Mouse (Mus musculus): Measurements from ENCODE around the gene Ano4. TPM values are rescaled to one million over a fixed set of nuclear protein-coding genes. Genes with fewer than 3 reads are reported as not detected.
"Not testable (repeated sequence)": the region's sequence is repeated elsewhere in the genome, so short reads cannot be mapped to it uniquely, and the experiment has no call there.

Ano4 gene
- total and polyA plus RNA-seq, 2 experiments from 2014 or later: 3.2 to 3.8 TPM

GRCm38 (mm10) chr10:89102025-89102424, 242.5 kb downstream of the Ano4 start:
- no peaks in the 10 kb centered on the region for H3K36me3 ChIP-seq (replicated peaks; ENCODE audit: control insufficient read depth, insufficient read depth, low read length)
- H3K4me1 ChIP-seq (ENCODE audit: control insufficient read depth, insufficient read depth): no peaks in the 10 kb centered on the region
- no peak overlapping the region for H3K4me3 ChIP-seq (ENCODE audit: low read depth, low read length)
- no peak overlapping the region for H3K9ac ChIP-seq (replicated peaks; ENCODE audit: low read depth, low read length)
- 57% methylated on average over 7 of the region's 7 CpGs for WGBS
- DNase-seq (ENCODE audit: low spot score): no peak
- H3K4me2 ChIP-seq (ENCODE audit: low read depth, low read length): no peak overlapping the region
- no peaks in the 10 kb centered on the region for H3K27me3 ChIP-seq (ENCODE audit: control insufficient read depth, insufficient read depth, low read length)
- no peak overlapping the region for H3K27ac ChIP-seq (ENCODE audit: low read depth)
- no peak for ATAC-seq (ENCODE audit: insufficient read depth, low read depth)
- no peaks in the 10 kb centered on the region for H3K9me3 ChIP-seq (replicated peaks; ENCODE audit: control insufficient read depth, low read length)
- TF ChIP-seq CTCF (IDR thresholded peaks at IDR 0.05; ENCODE audit: low read depth) (no peak), EP300 (IDR thresholded peaks at IDR 0.05; ENCODE audit: low read depth) (no peak)

- DNase-seq (ENCODE audit: low spot score) (no peak), ATAC-seq (ENCODE audit: insufficient read depth, low read depth) (no peak)
- Histone ChIP-seq H3K4me2 (ENCODE audit: low read depth, low read length) (no peak overlapping the region), H3K4me3 (ENCODE audit: low read depth, low read length) (no peak overlapping the region), H3K9ac (replicated peaks; ENCODE audit: low read depth, low read length) (no peak overlapping the region), H3K27me3 (ENCODE audit: control insufficient read depth, insufficient read depth, low read length) (no peaks in the 10 kb centered on the region), H3K36me3 (replicated peaks; ENCODE audit: control insufficient read depth, insufficient read depth, low read length) (no peaks in the 10 kb centered on the region), H3K27ac (ENCODE audit: low read depth) (no peak overlapping the region), H3K9me3 (replicated peaks; ENCODE audit: control insufficient read depth, low read length) (no peaks in the 10 kb centered on the region), H3K4me1 (ENCODE audit: control insufficient read depth, insufficient read depth) (no peaks in the 10 kb centered on the region)
- WGBS: 72% methylated on average over 4 of the region's 4 CpGs
- no peak for TF ChIP-seq EP300 (IDR thresholded peaks at IDR 0.05; ENCODE audit: low read depth)
- TF ChIP-seq CTCF (IDR thresholded peaks at IDR 0.05; ENCODE audit: low read depth): no peak
Observed at GRCm38 (mm10) chr10:89098183-89098582, 246.4 kb downstream of the Ano4 start.

GRCm38 (mm10) chr10:89092350-89093040, 252.1 kb downstream of the Ano4 start:
- no peaks in the 10 kb centered on the region for H3K27me3 ChIP-seq (ENCODE audit: control insufficient read depth, insufficient read depth, low read length)
- peak; percentile 30; the same call in 1 of the 2 replicates for ATAC-seq (ENCODE audit: insufficient read depth, low read depth)
- no peak overlapping the region for H3K9ac ChIP-seq (replicated peaks; ENCODE audit: low read depth, low read length)
- no peak overlapping the region for H3K4me3 ChIP-seq (ENCODE audit: low read depth, low read length)
- H3K36me3 ChIP-seq (replicated peaks; ENCODE audit: control insufficient read depth, insufficient read depth, low read length): no peaks in the 10 kb centered on the region
- H3K9me3 ChIP-seq (replicated peaks; ENCODE audit: control insufficient read depth, low read length): no peaks in the 10 kb centered on the region
- H3K27ac ChIP-seq (ENCODE audit: low read depth): no peak overlapping the region
- no peak overlapping the region for H3K4me2 ChIP-seq (ENCODE audit: low read depth, low read length)
- WGBS: 38% methylated on average over 9 of the region's 9 CpGs
- no peaks in the 10 kb centered on the region for H3K4me1 ChIP-seq (ENCODE audit: control insufficient read depth, insufficient read depth)
- no peak for TF ChIP-seq EP300 (IDR thresholded peaks at IDR 0.05; ENCODE audit: low read depth)
- TF ChIP-seq CTCF (IDR thresholded peaks at IDR 0.05; ENCODE audit: low read depth): no peak
- DNase-seq (ENCODE audit: low spot score): no peak

- ATAC-seq (ENCODE audit: insufficient read depth, low read depth): no peak
- Histone ChIP-seq H3K4me2 (ENCODE audit: low read depth, low read length) (no peak overlapping the region), H3K4me1 (ENCODE audit: control insufficient read depth, insufficient read depth) (no peaks in the 10 kb centered on the region), H3K9ac (replicated peaks; ENCODE audit: low read depth, low read length) (no peak overlapping the region), H3K9me3 (replicated peaks; ENCODE audit: control insufficient read depth, low read length) (no peaks in the 10 kb centered on the region), H3K27ac (ENCODE audit: low read depth) (no peak overlapping the region), H3K27me3 (ENCODE audit: control insufficient read depth, insufficient read depth, low read length) (no peaks in the 10 kb centered on the region), H3K36me3 (replicated peaks; ENCODE audit: control insufficient read depth, insufficient read depth, low read length) (no peaks in the 10 kb centered on the region), H3K4me3 (ENCODE audit: low read depth, low read length) (no peak overlapping the region)
- no peak for DNase-seq (ENCODE audit: low spot score)
- no peak for TF ChIP-seq CTCF (IDR thresholded peaks at IDR 0.05; ENCODE audit: low read depth)
- no peak for TF ChIP-seq EP300 (IDR thresholded peaks at IDR 0.05; ENCODE audit: low read depth)
- 89% methylated on average over 5 of the region's 5 CpGs for WGBS
Observed at GRCm38 (mm10) chr10:89077447-89077846, 267.1 kb downstream of the Ano4 start.

- no peak overlapping the region for H3K4me3 ChIP-seq (ENCODE audit: low read depth, low read length)
- ATAC-seq (ENCODE audit: insufficient read depth, low read depth) (no peak), DNase-seq (ENCODE audit: low spot score) (no peak)
- no peaks in the 10 kb centered on the region for H3K9me3 ChIP-seq (replicated peaks; ENCODE audit: control insufficient read depth, low read length)
- H3K36me3 ChIP-seq (replicated peaks; ENCODE audit: control insufficient read depth, insufficient read depth, low read length): no peaks in the 10 kb centered on the region
- no peak overlapping the region for H3K9ac ChIP-seq (replicated peaks; ENCODE audit: low read depth, low read length)
- no peaks in the 10 kb centered on the region for H3K27me3 ChIP-seq (ENCODE audit: control insufficient read depth, insufficient read depth, low read length)
- H3K27ac ChIP-seq (ENCODE audit: low read depth): no peak overlapping the region
- no peaks in the 10 kb centered on the region for H3K4me1 ChIP-seq (ENCODE audit: control insufficient read depth, insufficient read depth)
- no peak for TF ChIP-seq CTCF (IDR thresholded peaks at IDR 0.05; ENCODE audit: low read depth)
- no peak for TF ChIP-seq EP300 (IDR thresholded peaks at IDR 0.05; ENCODE audit: low read depth)
- H3K4me2 ChIP-seq (ENCODE audit: low read depth, low read length): no peak overlapping the region
- WGBS: 81% methylated on average over 3 of the region's 3 CpGs
Observed at GRCm38 (mm10) chr10:89055891-89056290, 288.7 kb downstream of the Ano4 start.

GRCm38 (mm10) chr10:89044921-89045320, 299.6 kb downstream of the Ano4 start:
- not testable (repeated sequence) for H3K27ac ChIP-seq (ENCODE audit: low read depth); H3K4me2 ChIP-seq (ENCODE audit: low read depth, low read length); H3K27me3 ChIP-seq (ENCODE audit: control insufficient read depth, insufficient read depth, low read length); H3K4me1 ChIP-seq (ENCODE audit: control insufficient read depth, insufficient read depth); H3K4me3 ChIP-seq (ENCODE audit: low read depth, low read length); H3K9me3 ChIP-seq (replicated peaks; ENCODE audit: control insufficient read depth, low read length); ATAC-seq (ENCODE audit: insufficient read depth, low read depth); H3K36me3 ChIP-seq (replicated peaks; ENCODE audit: control insufficient read depth, insufficient read depth, low read length); DNase-seq (ENCODE audit: low spot score); H3K9ac ChIP-seq (replicated peaks; ENCODE audit: low read depth, low read length)
- WGBS: 90% methylated on average over 12 of the region's 12 CpGs
